8 mouse cellular contexts compared by ENCODE assay signal in the genomic region with DNA sequence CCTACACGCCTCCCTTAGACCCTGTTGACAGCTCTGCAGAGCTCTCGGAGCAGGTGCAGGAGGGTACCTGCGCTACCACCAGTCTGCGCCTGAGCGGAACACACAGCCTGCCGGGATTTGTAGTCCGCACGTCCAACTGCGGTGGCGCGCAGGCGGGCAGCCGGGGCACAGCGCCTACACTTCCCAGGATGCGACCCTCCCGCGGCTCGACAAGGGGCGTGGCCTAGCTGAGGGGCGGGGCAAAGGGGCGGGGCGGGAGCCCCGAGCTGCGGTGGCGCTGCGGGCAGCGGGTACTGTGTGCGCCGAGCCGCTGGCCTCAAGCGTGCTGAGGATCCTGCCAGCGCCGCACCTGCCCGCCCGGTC. TPM values are rescaled to one million over a fixed set of nuclear protein-coding genes. Genes with fewer than 3 reads are reported as not detected.
DNase-seq lines count a peak whose midpoint lies in the region; ATAC-seq lines count a peak whose summit lies in the region.

Gene Ablim2, plus strand, starts transcription at position 242 of the 363 bp plus-strand sequence.

- intact Hi-C loops in gastrocnemius, postnatal 36 days (cut with DNase I) = loop anchor here (5.0 kb wide), 1 partner anchor 40 kb away; no protein-coding TSS in a partner anchor
- intact Hi-C loops in left cerebral cortex, postnatal 10 days (cut with DNase I) = no loop called here

- H3K4me3 ChIP-seq in intestine, embryonic 14.5 days (ENCODE audit: low read depth, low read length) = peak within 1 kb of the TSS; percentile 45

- H3K27me3 ChIP-seq in intestine, embryonic 14.5 days (replicated peaks; ENCODE audit: control insufficient read depth, insufficient read depth, low read length) = peaks cover 40% of the 10 kb centered on the region

- H3K9me3 ChIP-seq in intestine, embryonic 14.5 days (ENCODE audit: control insufficient read depth, low read length) = no peaks in the 10 kb centered on the region

- under 1% methylated on average over 35 of the region's 35 CpGs for WGBS in intestine, embryonic 14.5 days

- peak; percentile 82 for DNase-seq in adrenal gland, adult 18-20 months (ENCODE audit: low spot score in 2 of 2)
- DNase-seq in embryo, embryonic 10.5 days (ENCODE audit: low spot score) = peak; percentile 94
- peak; percentile 76 to 84 for DNase-seq in gastrocnemius, postnatal 36 days
- peak; percentile 95 for DNase-seq in intestine, embryonic 14.5 days (ENCODE audit: low spot score)
- peak; percentile 94 to 95 for DNase-seq in left cerebral cortex, postnatal 10 days (ENCODE audit: extremely low spot score in 1 of 2, low spot score in 2 of 2)
- peak; percentile 98 for DNase-seq in right cerebral cortex, postnatal 10 days (ENCODE audit: low spot score in 2 of 2)
- peak; percentile 90 for DNase-seq in urinary bladder, postnatal 14 days (ENCODE audit: low spot score)

- ATAC-seq in intestine, embryonic 14.5 days (replicated peaks; ENCODE audit: low FRiP score, low TSS enrichment, low read depth) = peak; percentile 96
- peak; percentile 87 for ATAC-seq in megakaryocyte progenitor cell, adult 5-6 weeks (replicated peaks; ENCODE audit: poor library complexity)

- H3K27ac ChIP-seq in intestine, embryonic 14.5 days (ENCODE audit: low read depth) = no peak within 1 kb of the TSS

- peak within 1 kb of the TSS; percentile 30 for H3K9ac ChIP-seq in intestine, embryonic 14.5 days (ENCODE audit: low read length)

- peak within 1 kb of the TSS; percentile 98 for H3K4me2 ChIP-seq in intestine, embryonic 14.5 days (ENCODE audit: low read length)

- H3K36me3 ChIP-seq in intestine, embryonic 14.5 days (ENCODE audit: control insufficient read depth, insufficient read depth, low read length) = no peaks in the 10 kb centered on the region

- H3K4me1 ChIP-seq in intestine, embryonic 14.5 days (replicated peaks; ENCODE audit: control insufficient read depth, insufficient read depth, low read length) = peaks cover 11% of the 10 kb centered on the region; the same call in 1 of the 2 replicates

RNA-seq across cellular contexts. Expression of gene Ablim2, which starts in this region (rescaled TPM):
- total RNA-seq in adrenal gland, adult 18-20 months (2021) = 1 to 10 TPM; 7.5 to 8.0 TPM
- total RNA-seq in gastrocnemius, postnatal 36 days (2021) = 10 to 100 TPM; 36.6 to 37.1 TPM
- polyA plus RNA-seq in intestine, embryonic 14.5 days (2014; fragmentation: Nextera tagmentation; extraction: Ambion mirVana) = 3.1 and 4.4 TPM in 2 replicates
- total RNA-seq in left cerebral cortex, postnatal 10 days (2021) = 10 to 100 TPM; 73.1 to 80.7 TPM
- 0.59 TPM in 1 of 2 replicates, not detected in the other for total RNA-seq in megakaryocyte progenitor cell, adult 5-6 weeks (2015)
- 0.14 TPM in 1 of 2 replicates, not detected in the other for total RNA-seq in megakaryocyte progenitor cell, adult 5-6 weeks (2017)

Comparison
In these comparisons a context has a peak if more than half of its experiments do, and no peak if none do; other contexts are left out.
1. RNA of gene Ablim2 (total RNA-seq): 73.1 to 80.7 TPM in left cerebral cortex, postnatal 10 days, 36.6 to 37.1 TPM in gastrocnemius, postnatal 36 days and 7.5 to 8.0 TPM in adrenal gland, adult 18-20 months; 0.14 to 0.59 TPM in megakaryocyte progenitor cell, adult 5-6 weeks; every median in the first group is over 4 times any median in the second.
2. RNA of gene Ablim2 (total RNA-seq): 73.1 to 80.7 TPM in left cerebral cortex, postnatal 10 days and 36.6 to 37.1 TPM in gastrocnemius, postnatal 36 days; 7.5 to 8.0 TPM in adrenal gland, adult 18-20 months; every median in the first group is over 4 times any median in the second.
3. Peak in ATAC-seq in megakaryocyte progenitor cell, adult 5-6 weeks; RNA of the gene not detected or under 1 TPM.
4. Peak in every context shown above with its lines, with median percentiles within 50 percentile points of each other: DNase-seq.